Mouse (Mus musculus): ENCODE measurements around the gene Ino80.

DNA sequence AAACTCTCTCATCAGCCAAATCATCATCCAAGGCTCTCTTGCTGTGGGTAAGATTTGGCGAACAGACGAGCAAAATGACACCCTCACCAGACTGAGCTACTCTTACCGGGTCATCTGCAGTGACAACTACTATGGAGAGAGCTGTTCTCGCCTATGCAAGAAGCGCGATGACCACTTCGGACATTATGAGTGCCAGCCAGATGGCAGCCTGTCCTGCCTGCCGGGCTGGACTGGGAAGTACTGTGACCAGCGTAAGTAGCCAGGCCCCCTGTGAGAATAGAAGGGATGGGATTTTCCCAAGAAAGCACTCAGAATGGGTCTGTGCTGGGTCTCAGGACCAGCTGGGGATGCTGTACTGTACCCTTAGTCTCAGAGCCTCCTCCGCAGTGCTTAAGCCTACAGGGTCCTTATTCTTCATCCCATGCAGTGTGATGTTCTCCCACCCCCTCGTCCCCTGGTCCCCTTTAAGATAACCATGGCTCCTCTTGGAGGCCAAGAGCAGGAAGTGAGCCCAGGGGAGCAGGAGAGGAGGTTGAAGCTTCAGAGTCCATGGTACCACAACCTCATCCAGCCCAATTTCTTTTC is 149.5 kb downstream of the Ino80 start:
- no peak for TF ChIP-seq CTCF (IDR thresholded peaks at IDR 0.05)
- no peak for TF ChIP-seq POLR2A (IDR thresholded peaks at IDR 0.05; ENCODE audit: insufficient read depth, low read depth, low read length)
- no peak for TF ChIP-seq EP300 (IDR thresholded peaks at IDR 0.05; ENCODE audit: insufficient read depth, low read depth, low read length)
